Mouse (Mus musculus) Muller cell, postnatal 12 days (primary cell): ENCODE results near the gene Stat3.

Experiments
- DNase-seq: peaks from one replicate; pipeline ENCODE4 v3.0.0-alpha.2; 2015; ENCODE audit errors: inconsistent ontology term

The Stat3 gene

GRCm38 (mm10) chr11:100964180-100964579 is 24.8 kb upstream of the Stat3 start:
- DNase-seq: no peak

GRCm38 (mm10) chr11:100963647-100964046 is 24.3 kb upstream of the Stat3 start:
- no peak for DNase-seq

- DNase-seq: peak; percentile 88
These were observed 23.1 kb upstream of the Stat3 start for GRCm38 (mm10) chr11:100962371-100962911.

- DNase-seq: no peak
These were observed 21.2 kb upstream of the Stat3 start for GRCm38 (mm10) chr11:100960540-100960939.

GRCm38 (mm10) chr11:100959826-100960225 is 20.5 kb upstream of the Stat3 start:
- no peak for DNase-seq

GRCm38 (mm10) chr11:100959464-100959810 is 20.1 kb upstream of the Stat3 start:
- DNase-seq: no peak

- no peak for DNase-seq
These were observed 19.5 kb upstream of the Stat3 start for GRCm38 (mm10) chr11:100958613-100959463.

- no peak for DNase-seq
These were observed 18.7 kb upstream of the Stat3 start for GRCm38 (mm10) chr11:100957915-100958469.

GRCm38 (mm10) chr11:100957244-100957643 is 17.9 kb upstream of the Stat3 start:
- peak; percentile 77 for DNase-seq

- no peak for DNase-seq
These were observed 10.2 kb upstream of the Stat3 start for GRCm38 (mm10) chr11:100949540-100949939.

- DNase-seq: no peak
These were observed 9.0 kb upstream of the Stat3 start for GRCm38 (mm10) chr11:100948317-100948716.

- no peak for DNase-seq
These were observed 8.2 kb upstream of the Stat3 start for GRCm38 (mm10) chr11:100947548-100947947.

GRCm38 (mm10) chr11:100946862-100947261 is 7.5 kb upstream of the Stat3 start:
- DNase-seq: peak; percentile 82

- DNase-seq: no peak
These were observed 3.0 kb upstream of the Stat3 start for GRCm38 (mm10) chr11:100942388-100942787.

- DNase-seq: peak; percentile 44
These were observed 429 bp downstream of the Stat3 start for GRCm38 (mm10) chr11:100938711-100939511.

- DNase-seq: peak; percentile 74
These were observed 1.2 kb downstream of the Stat3 start for GRCm38 (mm10) chr11:100938112-100938511.

GRCm38 (mm10) chr11:100937295-100937694 is 2.0 kb downstream of the Stat3 start:
- no peak for DNase-seq

GRCm38 (mm10) chr11:100935373-100936355 is 3.7 kb downstream of the Stat3 start:
- no peak for DNase-seq

- peak; percentile 69 for DNase-seq
These were observed 8.0 kb downstream of the Stat3 start for GRCm38 (mm10) chr11:100931254-100931921.

- no peak for DNase-seq
These were observed 8.7 kb downstream of the Stat3 start for GRCm38 (mm10) chr11:100930611-100931010.
